Mouse (Mus musculus): ENCODE measurements at regions not wholly inside any gene's neighbourhood (a gene's known extent, or its start where the extent isn't known, plus 50 kb on each side); places are given as distances from the start of the nearest gene placed in this dataset.

DNA sequence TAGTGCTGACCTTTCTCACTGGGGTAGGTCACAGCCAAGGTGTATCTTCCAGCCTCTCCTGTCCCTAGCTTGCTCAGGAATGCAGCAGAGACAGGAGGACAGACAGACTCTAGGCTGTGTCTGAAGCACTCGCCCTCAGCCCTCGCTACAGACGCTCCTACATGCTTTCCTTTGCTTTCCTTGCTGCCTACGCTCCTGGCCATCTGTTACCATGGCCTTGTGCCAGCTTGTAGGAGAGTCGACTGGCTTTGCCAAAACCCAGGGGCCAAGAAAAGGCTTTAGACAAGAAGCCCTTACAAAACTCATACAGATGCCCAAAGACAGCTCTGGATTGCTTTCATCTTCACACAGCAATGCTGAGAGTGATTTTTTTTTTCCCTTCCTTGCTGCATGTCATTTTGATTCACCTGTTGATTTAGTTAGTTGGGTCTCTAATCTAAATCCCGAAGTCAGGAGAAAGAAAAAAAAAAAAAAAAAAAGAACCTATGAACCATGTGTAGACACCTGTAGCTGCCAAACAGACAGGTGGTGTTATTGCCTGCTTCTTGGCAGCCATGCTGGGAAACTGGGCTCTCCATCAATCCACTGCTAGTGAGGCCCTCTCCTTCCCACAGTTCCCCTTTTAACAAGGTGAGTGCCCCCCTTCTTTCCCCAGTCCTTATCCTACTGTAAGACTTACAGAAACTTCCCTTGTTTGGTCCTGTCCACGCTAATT, 233.1 kb upstream of the Id4 start:
- Histone ChIP-seq H3K9ac (replicated peaks; ENCODE audit: low read depth, low read length) (no peak overlapping the region), H3K27ac (ENCODE audit: low read depth) (no peak overlapping the region), H3K9me3 (replicated peaks; ENCODE audit: control insufficient read depth, low read length) (no peaks in the 10 kb centered on the region), H3K4me3 (ENCODE audit: low read depth, low read length) (no peak overlapping the region), H3K4me2 (ENCODE audit: low read depth, low read length) (peak overlapping the region; percentile 17; the same call in 1 of the 2 replicates), H3K4me1 (ENCODE audit: control insufficient read depth, insufficient read depth) (peaks cover 12% of the 10 kb centered on the region; the same call in 1 of the 2 replicates), H3K27me3 (ENCODE audit: control insufficient read depth, insufficient read depth, low read length) (no peaks in the 10 kb centered on the region), H3K36me3 (replicated peaks; ENCODE audit: control insufficient read depth, insufficient read depth, low read length) (no peaks in the 10 kb centered on the region)
- TF ChIP-seq EP300 (IDR thresholded peaks at IDR 0.05; ENCODE audit: low read depth) (no peak), CTCF (IDR thresholded peaks at IDR 0.05; ENCODE audit: low read depth) (no peak)
- ATAC-seq (ENCODE audit: insufficient read depth, low read depth) (no peak), DNase-seq (ENCODE audit: low spot score) (peak; percentile 57)
- 27% methylated on average over 7 of the region's 7 CpGs for WGBS

DNA sequence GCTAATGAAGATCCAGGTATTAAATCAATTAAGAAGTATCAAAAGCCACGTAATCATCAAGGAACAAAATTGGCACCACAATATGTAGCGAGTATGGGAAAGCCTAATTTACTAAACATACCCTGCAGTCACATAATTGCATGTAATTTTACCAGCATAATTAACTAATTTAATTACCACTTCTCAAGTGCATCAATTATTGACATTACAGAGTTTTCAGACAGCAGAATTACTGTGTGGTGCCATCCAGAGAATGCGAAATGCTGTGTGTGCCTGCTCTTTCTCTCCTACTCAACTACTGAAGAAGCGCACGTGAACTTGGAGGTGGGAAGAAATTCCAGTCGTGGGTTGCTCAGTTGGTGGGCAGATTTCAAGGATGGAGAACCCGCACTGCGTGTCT, 229.5 kb upstream of the Id4 start:
- H3K4me1 ChIP-seq (ENCODE audit: control insufficient read depth, insufficient read depth): peaks cover 12% of the 10 kb centered on the region; the same call in 1 of the 2 replicates
- TF ChIP-seq EP300 (IDR thresholded peaks at IDR 0.05; ENCODE audit: low read depth): no peak
- no peak for TF ChIP-seq CTCF (IDR thresholded peaks at IDR 0.05; ENCODE audit: low read depth)
- H3K9me3 ChIP-seq (replicated peaks; ENCODE audit: control insufficient read depth, low read length): no peaks in the 10 kb centered on the region
- no peak for DNase-seq (ENCODE audit: low spot score)
- no peak overlapping the region for H3K4me3 ChIP-seq (ENCODE audit: low read depth, low read length)
- no peak overlapping the region for H3K9ac ChIP-seq (replicated peaks; ENCODE audit: low read depth, low read length)
- H3K27me3 ChIP-seq (ENCODE audit: control insufficient read depth, insufficient read depth, low read length): no peaks in the 10 kb centered on the region
- no peaks in the 10 kb centered on the region for H3K36me3 ChIP-seq (replicated peaks; ENCODE audit: control insufficient read depth, insufficient read depth, low read length)
- no peak overlapping the region for H3K4me2 ChIP-seq (ENCODE audit: low read depth, low read length)
- 81% methylated on average over 8 of the region's 8 CpGs for WGBS
- no peak overlapping the region for H3K27ac ChIP-seq (ENCODE audit: low read depth)
- no peak for ATAC-seq (ENCODE audit: insufficient read depth, low read depth)

DNA sequence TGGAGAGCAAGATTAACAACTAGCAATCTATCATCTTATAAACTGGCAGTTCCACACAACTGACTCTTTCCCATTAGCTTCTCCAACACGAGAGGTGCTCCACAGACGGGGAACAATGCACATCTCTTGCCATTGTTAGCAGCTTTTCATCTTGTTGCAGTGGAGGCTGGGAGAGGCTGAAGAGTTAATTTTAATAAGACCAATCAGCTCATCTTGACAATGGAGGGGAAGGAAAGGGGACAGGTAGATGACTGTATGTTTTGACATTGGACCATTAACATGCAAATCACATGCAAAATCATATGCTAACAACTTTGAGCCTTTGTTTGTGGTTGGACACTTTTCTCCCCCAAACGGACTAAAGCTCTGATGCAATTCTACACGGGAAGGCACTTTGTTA, 218.9 kb upstream of the Id4 start:
- H3K27me3 ChIP-seq (ENCODE audit: control insufficient read depth, insufficient read depth, low read length): no peaks in the 10 kb centered on the region
- DNase-seq (ENCODE audit: low spot score): no peak
- WGBS: 76% methylated on average over 4 of the region's 4 CpGs
- no peak overlapping the region for H3K4me3 ChIP-seq (ENCODE audit: low read depth, low read length)
- H3K27ac ChIP-seq (ENCODE audit: low read depth): no peak overlapping the region
- H3K9ac ChIP-seq (replicated peaks; ENCODE audit: low read depth, low read length): no peak overlapping the region
- no peaks in the 10 kb centered on the region for H3K36me3 ChIP-seq (replicated peaks; ENCODE audit: control insufficient read depth, insufficient read depth, low read length)
- H3K9me3 ChIP-seq (replicated peaks; ENCODE audit: control insufficient read depth, low read length): 0 out of 2 replicates have a peak, but pooled peaks cover 4% of the 10 kb centered on the region
- TF ChIP-seq EP300 (IDR thresholded peaks at IDR 0.05; ENCODE audit: low read depth) (no peak), CTCF (IDR thresholded peaks at IDR 0.05; ENCODE audit: low read depth) (no peak)
- no peak overlapping the region for H3K4me2 ChIP-seq (ENCODE audit: low read depth, low read length)
- ATAC-seq (ENCODE audit: insufficient read depth, low read depth): no peak
- H3K4me1 ChIP-seq (ENCODE audit: control insufficient read depth, insufficient read depth): no peaks in the 10 kb centered on the region

DNA sequence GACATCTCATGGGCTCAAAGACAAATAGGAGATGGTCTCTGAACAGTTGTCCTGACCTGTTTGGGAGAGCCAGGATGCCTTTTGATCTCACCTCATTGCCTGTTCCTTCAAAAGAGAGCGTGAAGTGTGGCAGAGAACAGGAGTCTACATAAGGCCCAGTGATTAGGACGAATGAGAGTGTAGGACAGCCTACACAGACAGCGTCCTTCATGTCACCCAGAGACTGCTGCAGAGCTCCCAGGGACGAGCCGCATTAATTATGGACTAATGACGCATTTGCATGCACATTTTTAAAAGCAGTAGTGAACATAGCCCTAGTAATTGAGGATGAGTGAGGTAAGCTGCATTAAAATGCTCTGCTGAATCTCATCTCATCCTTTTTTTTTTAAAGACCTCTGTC, 218.5 kb upstream of the Id4 start:
- Histone ChIP-seq H3K36me3 (replicated peaks; ENCODE audit: control insufficient read depth, insufficient read depth, low read length) (no peaks in the 10 kb centered on the region), H3K4me3 (ENCODE audit: low read depth, low read length) (no peak overlapping the region), H3K27ac (ENCODE audit: low read depth) (no peak overlapping the region), H3K4me2 (ENCODE audit: low read depth, low read length) (no peak overlapping the region), H3K9ac (replicated peaks; ENCODE audit: low read depth, low read length) (no peak overlapping the region), H3K4me1 (ENCODE audit: control insufficient read depth, insufficient read depth) (no peaks in the 10 kb centered on the region), H3K9me3 (replicated peaks; ENCODE audit: control insufficient read depth, low read length) (0 out of 2 replicates have a peak, but pooled peaks cover 3% of the 10 kb centered on the region), H3K27me3 (ENCODE audit: control insufficient read depth, insufficient read depth, low read length) (no peaks in the 10 kb centered on the region)
- DNase-seq (ENCODE audit: low spot score) (no peak), ATAC-seq (ENCODE audit: insufficient read depth, low read depth) (no peak)
- 91% methylated on average over 6 of the region's 6 CpGs for WGBS
- TF ChIP-seq CTCF (IDR thresholded peaks at IDR 0.05; ENCODE audit: low read depth): no peak
- no peak for TF ChIP-seq EP300 (IDR thresholded peaks at IDR 0.05; ENCODE audit: low read depth)

DNA sequence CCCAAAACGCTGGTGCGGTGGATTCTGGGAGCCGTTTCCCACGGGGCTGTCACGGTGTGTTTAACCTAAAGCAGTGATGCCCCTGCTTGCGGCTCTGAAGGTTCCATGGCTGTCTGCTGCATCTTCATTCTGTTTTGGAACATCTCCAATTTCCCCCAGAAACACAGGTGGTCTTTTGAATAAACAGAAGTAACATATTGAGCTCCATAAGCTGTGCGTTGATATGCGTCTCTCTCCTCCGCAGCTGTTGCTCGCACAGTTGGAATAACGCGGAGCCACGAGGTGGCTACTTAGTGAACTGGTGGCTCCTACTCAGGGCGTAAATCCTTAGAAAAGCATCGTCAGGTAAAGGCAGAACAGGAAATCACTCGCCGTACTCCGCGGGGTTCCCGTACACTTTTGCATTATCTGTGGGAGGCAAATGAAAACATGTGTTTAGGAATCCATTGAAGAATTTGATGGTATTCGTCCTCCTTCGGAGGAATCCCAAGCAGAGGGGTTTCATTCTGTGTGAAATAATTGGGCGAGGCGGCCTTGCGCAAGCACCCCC, 214.8 kb upstream of the Id4 start:
- H3K27me3 ChIP-seq (ENCODE audit: control insufficient read depth, insufficient read depth, low read length): no peaks in the 10 kb centered on the region
- ATAC-seq (ENCODE audit: insufficient read depth, low read depth): no peak
- no peak for DNase-seq (ENCODE audit: low spot score)
- TF ChIP-seq EP300 (IDR thresholded peaks at IDR 0.05; ENCODE audit: low read depth): no peak
- no peak for TF ChIP-seq CTCF (IDR thresholded peaks at IDR 0.05; ENCODE audit: low read depth)
- no peak overlapping the region for H3K9ac ChIP-seq (replicated peaks; ENCODE audit: low read depth, low read length)
- no peak overlapping the region for H3K4me3 ChIP-seq (ENCODE audit: low read depth, low read length)
- H3K9me3 ChIP-seq (replicated peaks; ENCODE audit: control insufficient read depth, low read length): no peaks in the 10 kb centered on the region
- no peak overlapping the region for H3K27ac ChIP-seq (ENCODE audit: low read depth)
- H3K36me3 ChIP-seq (replicated peaks; ENCODE audit: control insufficient read depth, insufficient read depth, low read length): no peaks in the 10 kb centered on the region
- 71% methylated on average over 25 of the region's 25 CpGs for WGBS
- H3K4me2 ChIP-seq (ENCODE audit: low read depth, low read length): no peak overlapping the region
- H3K4me1 ChIP-seq (ENCODE audit: control insufficient read depth, insufficient read depth): no peaks in the 10 kb centered on the region

All from heart, postnatal 0 days (tissue).